Mouse (Mus musculus) heart, embryonic 15.5 days (tissue): ENCODE data around the gene Zfp830. TPM values are rescaled to one million over a fixed set of nuclear protein-coding genes. Genes with fewer than 3 reads are reported as not detected.

Experiments used
- ATAC-seq: fragments of 200-750 bp; cut with Nextera tagmentation; replicated peaks from 2 replicates; pipeline ENCODE4 v1.8.0; 2017; ENCODE audit warnings: low read depth, moderate TSS enrichment; ENCODE audit not compliant: insufficient number of reproducible peaks, insufficient read depth, low FRiP score
- H3K27ac ChIP-seq: fragments of 300-500 bp; sonication (generic); 2 replicates; pipeline ENCODE4 v1.5.1; 2015; ENCODE audit warnings: mild to moderate bottlenecking, inconsistent platforms
- H3K27me3 ChIP-seq: fragments of 300-500 bp; sonication (generic); 2 replicates; pipeline ENCODE4 v1.6.1; 2015; ENCODE audit warnings: inconsistent platforms
- H3K36me3 ChIP-seq: fragments of 300-500 bp; sonication (generic); 2 replicates; pipeline ENCODE4 v1.6.1; 2015; ENCODE audit warnings: mild to moderate bottlenecking, inconsistent platforms
- H3K4me1 ChIP-seq: fragments of 300-500 bp; sonication (generic); replicated peaks from 2 replicates; pipeline ENCODE4 v1.6.1; 2015; ENCODE audit warnings: inconsistent platforms
- H3K4me2 ChIP-seq: fragments of 300-500 bp; sonication (generic); 2 replicates; pipeline ENCODE4 v1.6.1; 2015; ENCODE audit warnings: inconsistent platforms, mild to moderate bottlenecking, moderate library complexity
- H3K4me3 ChIP-seq: fragments of 300-500 bp; sonication (generic); 2 replicates; pipeline ENCODE4 v1.5.1; 2015; ENCODE audit warnings: mild to moderate bottlenecking, inconsistent platforms
- H3K9ac ChIP-seq: fragments of 300-500 bp; sonication (generic); 2 replicates; pipeline ENCODE4 v1.6.1; 2015; ENCODE audit warnings: mild to moderate bottlenecking, inconsistent platforms
- H3K9me3 ChIP-seq: fragments of 300-500 bp; sonication (generic); replicated peaks from 2 replicates; pipeline ENCODE4 v1.6.1; 2016; ENCODE audit warnings: inconsistent platforms
- WGBS: fragments of 180-500 bp; shearing (Covaris S2); methylation state at CpG from one replicate; pipeline ENCODE4 v1.1.7; 2015; ENCODE audit warnings: mixed read lengths; 5-methylcytosine and 5-hydroxymethylcytosine counted together
- polyA plus RNA-seq: library from polyadenylated mRNA; unstranded; fragments of >200 nt; fragmentation: Nextera tagmentation; extraction: Ambion mirVana; gene quantifications from 2 replicates; pipeline ENCODE4 v1.2.1, GENCODE M21; 2015

Gene Zfp830
- polyA plus RNA-seq, 1 experiment from 2014 or later: 27.5 TPM

GRCm38 (mm10) chr11:82764438-82764924 is 336 bp downstream of the Zfp830 start:
- peak overlapping the region; percentile 96 for H3K27ac ChIP-seq
- peak; percentile 72 for ATAC-seq
- H3K4me1 ChIP-seq: peaks cover 19% of the 10 kb centered on the region
- no peaks in the 10 kb centered on the region for H3K9me3 ChIP-seq
- H3K36me3 ChIP-seq: no peaks in the 10 kb centered on the region
- H3K4me2 ChIP-seq: peak overlapping the region; percentile 73
- H3K27me3 ChIP-seq: peaks cover 6% of the 10 kb centered on the region; the same call in 1 of the 2 replicates
- H3K9ac ChIP-seq: peak overlapping the region; percentile 88
- H3K4me3 ChIP-seq: peak overlapping the region; percentile 99
- WGBS: under 1% methylated on average over 28 of the region's 28 CpGs

DNA sequence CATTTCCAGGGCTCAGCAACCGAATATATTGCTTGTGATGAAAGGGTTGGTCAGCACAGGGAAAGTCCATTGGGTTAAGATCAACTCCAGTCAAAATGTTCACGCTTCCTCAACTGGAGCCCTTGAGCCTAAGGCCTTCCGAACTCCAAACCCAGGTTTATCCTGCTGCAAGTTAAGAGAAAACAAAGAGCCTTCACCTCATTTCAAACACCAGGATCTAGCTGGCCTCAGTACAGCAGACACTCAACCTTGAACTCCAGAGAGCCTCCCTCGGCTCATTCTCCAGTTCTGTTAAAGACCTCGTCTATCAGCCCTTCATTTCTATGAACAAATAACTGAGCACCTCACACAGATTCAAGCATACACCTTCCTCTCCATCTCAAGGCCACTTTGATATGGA is 16.0 kb downstream of the Zfp830 start:
- Histone ChIP-seq H3K4me2 (peak overlapping the region; percentile 77), H3K9me3 (no peaks in the 10 kb centered on the region), H3K27me3 (no peaks in the 10 kb centered on the region), H3K4me1 (peaks cover 16% of the 10 kb centered on the region), H3K27ac (peak overlapping the region; percentile 98; the same call in 1 of the 2 replicates), H3K4me3 (peak overlapping the region; percentile 99), H3K9ac (peak overlapping the region; percentile 99), H3K36me3 (peaks cover 18% of the 10 kb centered on the region)
- 45% methylated on average over 5 of the region's 5 CpGs for WGBS
- no peak for ATAC-seq

- Histone ChIP-seq H3K27ac (peak within 1 kb of the TSS; percentile 98), H3K9ac (peak within 1 kb of the TSS; percentile 99), H3K9me3 (no peaks in the 10 kb centered on the region), H3K36me3 (peaks cover 29% of the 10 kb centered on the region), H3K4me3 (peak within 1 kb of the TSS; percentile 99), H3K4me1 (peaks cover 16% of the 10 kb centered on the region), H3K27me3 (no peaks in the 10 kb centered on the region), H3K4me2 (peak within 1 kb of the TSS; percentile 77)
- under 1% methylated on average over 82 of the region's 90 CpGs for WGBS
- peak; percentile 94 for ATAC-seq
Measured at GRCm38 (mm10) chr11:82780983-82781903, 17.1 kb downstream of the Zfp830 start, which contains the start of gene Lig3. Gene Lig3, plus strand, starts transcription at chr11:82781108.

DNA sequence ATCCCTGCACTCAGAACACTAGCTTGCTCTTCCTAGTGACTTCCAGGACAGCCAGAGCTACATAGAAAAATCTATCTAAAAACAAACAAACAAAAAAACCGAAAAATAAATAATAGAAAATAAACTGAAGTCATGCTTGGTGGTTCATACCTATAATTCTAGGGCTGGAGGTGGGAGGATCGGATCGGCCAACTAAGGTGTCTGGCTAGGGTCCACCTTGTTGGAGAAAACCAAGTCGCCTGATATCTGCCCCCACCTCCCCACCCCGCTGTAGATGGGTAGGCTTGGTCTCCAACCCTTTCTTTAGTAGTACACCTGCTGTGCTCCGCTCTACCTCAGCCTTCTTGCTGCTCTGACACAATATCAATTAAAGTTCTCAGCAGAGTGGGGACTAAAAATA is 18.1 kb downstream of the Zfp830 start:
- Histone ChIP-seq H3K27me3 (no peaks in the 10 kb centered on the region), H3K4me2 (peak overlapping the region; percentile 77), H3K4me1 (peaks cover 16% of the 10 kb centered on the region), H3K9ac (peak overlapping the region; percentile 99), H3K9me3 (no peaks in the 10 kb centered on the region), H3K36me3 (peaks cover 36% of the 10 kb centered on the region), H3K4me3 (peak overlapping the region; percentile 99), H3K27ac (peak overlapping the region; percentile 98)
- ATAC-seq: no peak
- WGBS: 42% methylated on average over 6 of the region's 6 CpGs

DNA sequence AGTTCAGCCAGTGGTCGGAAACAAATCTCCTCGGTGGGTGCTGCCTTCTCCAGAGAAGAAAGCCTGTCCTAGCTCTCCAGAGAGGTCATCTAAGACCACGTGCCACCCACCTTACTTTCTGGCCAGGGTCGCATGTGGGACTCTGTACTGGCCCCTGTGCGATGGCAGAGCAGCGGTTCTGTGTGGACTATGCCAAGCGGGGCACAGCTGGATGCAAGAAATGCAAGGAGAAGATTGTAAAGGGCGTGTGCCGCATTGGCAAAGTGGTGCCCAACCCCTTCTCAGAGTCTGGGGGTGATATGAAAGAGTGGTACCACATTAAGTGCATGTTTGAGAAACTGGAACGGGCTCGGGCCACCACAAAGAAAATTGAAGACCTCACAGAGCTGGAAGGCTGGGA is 19.3 kb downstream of the Zfp830 start:
- WGBS: 92% methylated on average over 11 of the region's 11 CpGs
- ATAC-seq: no peak
- Histone ChIP-seq H3K4me3 (no peak overlapping the region), H3K4me1 (peaks cover 16% of the 10 kb centered on the region), H3K9ac (no peak overlapping the region), H3K36me3 (peaks cover 48% of the 10 kb centered on the region), H3K27me3 (no peaks in the 10 kb centered on the region), H3K9me3 (no peaks in the 10 kb centered on the region), H3K4me2 (no peak overlapping the region), H3K27ac (no peak overlapping the region)

- Histone ChIP-seq H3K27me3 (no peaks in the 10 kb centered on the region), H3K27ac (no peak overlapping the region), H3K4me3 (no peak overlapping the region), H3K9ac (no peak overlapping the region), H3K36me3 (peaks cover 19% of the 10 kb centered on the region; the same call in 1 of the 2 replicates), H3K4me1 (peaks cover 13% of the 10 kb centered on the region; the same call in 1 of the 2 replicates), H3K4me2 (no peak overlapping the region), H3K9me3 (no peaks in the 10 kb centered on the region)
- no peak for ATAC-seq
- 44% methylated on average over 3 of the region's 3 CpGs for WGBS
Measured at GRCm38 (mm10) chr11:82806656-82807055, 42.5 kb downstream of the Zfp830 start.

- Histone ChIP-seq H3K4me1 (peaks cover 19% of the 10 kb centered on the region), H3K4me2 (no peak overlapping the region), H3K27me3 (no peaks in the 10 kb centered on the region), H3K36me3 (peaks cover 14% of the 10 kb centered on the region; the same call in 1 of the 2 replicates), H3K9ac (no peak overlapping the region), H3K9me3 (no peaks in the 10 kb centered on the region), H3K27ac (no peak overlapping the region), H3K4me3 (no peak overlapping the region)
- no peak for ATAC-seq
- WGBS: 73% methylated on average over 3 of the region's 3 CpGs
Measured at GRCm38 (mm10) chr11:82807370-82807769, 43.2 kb downstream of the Zfp830 start.

- no peaks in the 10 kb centered on the region for H3K9me3 ChIP-seq
- H3K9ac ChIP-seq: no peak overlapping the region
- H3K4me3 ChIP-seq: no peak overlapping the region
- ATAC-seq: no peak
- 0 out of 2 replicates have a peak, but pooled peaks cover 3% of the 10 kb centered on the region for H3K36me3 ChIP-seq
- H3K27me3 ChIP-seq: no peaks in the 10 kb centered on the region
- H3K27ac ChIP-seq: no peak overlapping the region
- H3K4me2 ChIP-seq: no peak overlapping the region
- 51% methylated on average over 5 of the region's 5 CpGs for WGBS
- peaks cover 29% of the 10 kb centered on the region for H3K4me1 ChIP-seq
Measured at GRCm38 (mm10) chr11:82808485-82808884, 44.3 kb downstream of the Zfp830 start.

Other genes with a start within 250 kb of the Zfp830 start
- gene Cct6b, start within 50 bp of the Zfp830 start, polyA plus RNA-seq: 0.21 and 0.28 TPM in 2 replicates
- gene Lig3, start 16.8 kb downstream of the Zfp830 start, polyA plus RNA-seq: 14.6 and 19.4 TPM in 2 replicates
- 3.8 and 6.5 TPM in 2 replicates for gene Rffl, start 106.9 kb downstream of the Zfp830 start, polyA plus RNA-seq
- 11.9 and 14.1 TPM in 2 replicates for gene Rad51d, start 126.3 kb downstream of the Zfp830 start, polyA plus RNA-seq
- 0.08 and 0.14 TPM in 2 replicates for gene Fndc8, start 127.8 kb downstream of the Zfp830 start, polyA plus RNA-seq
- 17.7 and 25.9 TPM in 2 replicates for gene Nle1, start 144.1 kb downstream of the Zfp830 start, polyA plus RNA-seq
- 169 and 170 TPM in 2 replicates for gene Unc45b, start 146.2 kb downstream of the Zfp830 start, polyA plus RNA-seq
- gene Slfn5, start 187.0 kb downstream of the Zfp830 start, polyA plus RNA-seq: 6.6 and 6.7 TPM in 2 replicates
- 10.7 and 15.5 TPM in 2 replicates for gene Slfn9, start 227.5 kb downstream of the Zfp830 start, polyA plus RNA-seq